Mouse (Mus musculus) spleen, adult 12 weeks (tissue): ENCODE results near the gene Dnajb6.
"Not testable (repeated sequence)": the region's sequence is repeated elsewhere in the genome, so short reads cannot be mapped to it uniquely, and the experiment has no call there.

Source experiments
- DNase-seq: peaks from one replicate; pipeline ENCODE4 v3.0.0; 2022; ENCODE audit warnings: low spot score

Dnajb6 gene

GRCm38 (mm10) chr5:29770935-29771334 is 35.4 kb downstream of the Dnajb6 start:
- DNase-seq, result no peak

GRCm38 (mm10) chr5:29772038-29772437 is 36.5 kb downstream of the Dnajb6 start:
- DNase-seq, result no peak

GRCm38 (mm10) chr5:29772651-29773330 is 37.3 kb downstream of the Dnajb6 start:
- DNase-seq, result no peak

GRCm38 (mm10) chr5:29773460-29774150 is 38.1 kb downstream of the Dnajb6 start:
- no peak for DNase-seq

GRCm38 (mm10) chr5:29775437-29775836 is 39.9 kb downstream of the Dnajb6 start:
- no peak for DNase-seq

GRCm38 (mm10) chr5:29778029-29778428 is 42.5 kb downstream of the Dnajb6 start:
- no peak for DNase-seq

GRCm38 (mm10) chr5:29779733-29780132 is 44.2 kb downstream of the Dnajb6 start:
- not testable (repeated sequence) for DNase-seq

GRCm38 (mm10) chr5:29782261-29782660 is 46.8 kb downstream of the Dnajb6 start:
- DNase-seq, result no peak

- DNase-seq, result not testable (repeated sequence)
These were observed 49.4 kb downstream of the Dnajb6 start for GRCm38 (mm10) chr5:29784906-29785305.

- DNase-seq, result not testable (repeated sequence)
These were observed 50.5 kb downstream of the Dnajb6 start for GRCm38 (mm10) chr5:29785953-29786352.

GRCm38 (mm10) chr5:29794933-29795332 is 59.4 kb downstream of the Dnajb6 start:
- DNase-seq, result not testable (repeated sequence)

GRCm38 (mm10) chr5:29808940-29809339 is 73.5 kb downstream of the Dnajb6 start:
- no peak for DNase-seq

GRCm38 (mm10) chr5:29811377-29811921 is 76.0 kb downstream of the Dnajb6 start:
- DNase-seq, result not testable (repeated sequence)

- no peak for DNase-seq
These were observed 81.2 kb downstream of the Dnajb6 start for GRCm38 (mm10) chr5:29816523-29817242.

GRCm38 (mm10) chr5:29817400-29817799 is 81.9 kb downstream of the Dnajb6 start:
- no peak for DNase-seq

- DNase-seq, result no peak
These were observed 82.8 kb downstream of the Dnajb6 start for GRCm38 (mm10) chr5:29818287-29818686.

GRCm38 (mm10) chr5:29824796-29825195 is 89.3 kb downstream of the Dnajb6 start:
- no peak for DNase-seq

- no peak for DNase-seq
These were observed 91.3 kb downstream of the Dnajb6 start for GRCm38 (mm10) chr5:29826780-29827179.

- no peak for DNase-seq
These were observed 107.1 kb downstream of the Dnajb6 start for GRCm38 (mm10) chr5:29842444-29843166.

- DNase-seq, result no peak
These were observed 109.5 kb downstream of the Dnajb6 start for GRCm38 (mm10) chr5:29845038-29845437.

GRCm38 (mm10) chr5:29847494-29847893 is 112.0 kb downstream of the Dnajb6 start:
- no peak for DNase-seq

- DNase-seq, result no peak
These were observed 112.6 kb downstream of the Dnajb6 start for GRCm38 (mm10) chr5:29848091-29848490.
